Mouse (Mus musculus) embryo, embryonic 11.5 days (tissue): ENCODE results near the gene Asic1.
"Not testable (repeated sequence)": the region's sequence is repeated elsewhere in the genome, so short reads cannot be mapped to it uniquely, and the experiment has no call there.

Source experiments
- DNase-seq: peaks from one replicate; pipeline ENCODE4 v3.0.0-alpha.2; 2012; ENCODE audit warnings: low read depth, low spot score

The Asic1 gene

DNA sequence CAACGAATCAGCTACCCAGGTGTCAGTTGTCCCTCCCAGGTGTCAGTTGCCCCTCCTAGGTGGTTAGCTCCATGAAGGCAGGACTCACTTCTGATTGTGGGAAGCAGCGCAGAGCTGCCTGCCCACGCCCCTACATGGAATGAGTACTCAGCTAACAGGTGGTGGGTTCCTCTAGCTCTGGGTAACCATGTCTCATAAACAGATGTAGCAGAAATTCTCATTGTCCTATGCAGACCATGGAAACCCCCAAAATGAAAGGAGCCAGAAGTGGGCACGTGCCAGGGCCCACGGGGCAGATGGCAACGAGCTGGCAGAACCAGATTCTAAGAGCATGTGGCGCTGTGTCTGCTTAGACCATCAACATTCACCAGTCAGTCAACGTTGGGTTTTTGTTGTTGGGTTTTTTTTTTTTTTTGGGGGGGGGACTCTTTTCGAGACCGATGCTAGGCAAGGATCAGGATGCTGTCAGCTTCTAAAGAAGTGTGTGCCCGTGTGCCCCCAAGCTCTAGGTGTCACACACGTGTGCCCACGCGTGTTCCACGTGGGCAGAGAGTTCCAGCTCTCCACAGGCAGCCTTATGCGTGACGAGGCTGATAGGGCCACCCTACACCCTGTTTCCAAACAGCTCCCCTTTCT lies 6.1 kb upstream of the Asic1 start:
- DNase-seq: no peak

- no peak for DNase-seq
These were observed 5.3 kb upstream of the Asic1 start for GRCm38 (mm10) chr15:99664600-99665451.

- DNase-seq: no peak
These were observed 2.6 kb upstream of the Asic1 start for GRCm38 (mm10) chr15:99667544-99667943.

DNA sequence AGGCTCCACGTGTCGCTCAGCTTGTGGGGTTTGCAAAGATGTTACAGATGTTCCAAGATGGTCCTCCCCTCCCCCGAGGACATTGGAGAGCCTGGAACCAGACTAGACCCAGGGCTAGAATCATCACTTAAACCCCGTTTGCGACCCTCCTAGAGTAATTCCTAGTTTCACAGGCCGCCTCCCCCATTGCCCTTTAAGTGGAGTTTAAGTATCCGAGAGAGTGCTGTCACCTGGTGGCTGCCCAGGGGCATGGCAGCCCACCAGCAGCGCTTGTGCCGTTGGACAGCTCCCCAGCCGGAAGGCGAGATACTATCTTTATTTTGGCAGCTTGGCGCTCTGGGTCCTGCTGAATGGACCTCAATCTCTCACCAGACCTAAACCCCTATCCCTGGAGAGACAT lies 1.3 kb upstream of the Asic1 start:
- DNase-seq: peak; percentile 67

- no peak for DNase-seq
These were observed 776 bp upstream of the Asic1 start for GRCm38 (mm10) chr15:99669392-99669791.

- DNase-seq: no peak
These were observed 949 bp downstream of the Asic1 start for GRCm38 (mm10) chr15:99670964-99671670.

DNA sequence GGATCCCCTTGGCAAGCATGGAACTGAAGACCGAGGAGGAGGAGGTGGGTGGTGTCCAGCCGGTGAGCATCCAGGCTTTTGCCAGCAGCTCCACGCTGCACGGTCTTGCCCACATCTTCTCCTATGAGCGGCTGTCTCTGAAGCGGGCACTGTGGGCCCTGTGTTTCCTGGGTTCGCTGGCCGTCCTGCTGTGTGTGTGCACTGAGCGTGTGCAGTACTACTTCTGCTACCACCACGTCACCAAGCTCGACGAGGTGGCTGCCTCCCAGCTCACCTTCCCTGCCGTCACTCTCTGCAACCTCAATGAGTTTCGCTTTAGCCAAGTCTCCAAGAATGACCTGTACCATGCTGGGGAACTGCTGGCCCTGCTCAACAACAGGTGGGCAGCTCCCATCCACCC lies 1.6 kb downstream of the Asic1 start:
- no peak for DNase-seq

DNA sequence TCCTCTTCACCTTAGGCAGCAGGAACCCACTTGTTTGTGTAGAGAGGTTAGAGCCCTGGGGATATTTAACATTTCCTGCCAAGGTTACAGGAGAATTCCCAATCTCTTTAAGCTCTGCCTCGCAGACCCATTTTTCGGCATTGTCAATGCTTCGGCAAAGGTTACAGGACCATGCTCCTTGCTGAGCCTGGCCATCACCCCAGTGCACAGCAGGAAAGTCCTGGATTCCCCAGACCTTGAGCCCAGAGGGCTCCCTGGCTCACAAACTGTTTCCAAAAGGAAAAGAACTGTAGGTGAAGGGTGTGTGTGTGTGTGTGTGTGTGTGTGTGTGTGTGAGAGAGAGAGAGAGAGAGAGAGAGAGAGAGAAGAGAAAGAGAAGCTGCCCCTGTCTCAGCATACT lies 4.7 kb downstream of the Asic1 start:
- no peak for DNase-seq

- no peak for DNase-seq
These were observed 6.9 kb downstream of the Asic1 start for GRCm38 (mm10) chr15:99677089-99677488.

- no peak for DNase-seq
These were observed 8.1 kb downstream of the Asic1 start for GRCm38 (mm10) chr15:99678063-99678800.

DNA sequence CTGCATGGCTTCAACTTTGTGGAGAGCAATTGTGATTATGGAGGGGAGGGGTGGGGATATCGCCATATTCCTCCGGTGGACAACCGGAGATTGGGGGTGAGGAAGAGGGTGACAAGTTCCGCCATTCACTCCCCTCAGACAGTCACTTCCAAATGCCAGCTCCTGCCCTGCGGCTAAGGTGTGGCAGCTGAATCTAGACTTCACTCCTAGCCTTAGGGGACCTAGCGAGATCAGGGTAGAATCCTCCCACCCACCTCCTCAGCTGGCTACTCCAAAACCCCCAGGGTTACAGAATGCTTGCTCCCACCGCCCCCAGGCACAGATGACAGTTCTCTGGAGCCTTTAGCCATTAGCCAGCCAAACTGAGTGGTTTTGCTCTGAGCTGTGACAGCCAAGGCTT lies 8.8 kb downstream of the Asic1 start:
- DNase-seq: no peak

- DNase-seq: no peak
These were observed 12.7 kb downstream of the Asic1 start for GRCm38 (mm10) chr15:99682880-99683279.

GRCm38 (mm10) chr15:99684156-99684555 lies 14.0 kb downstream of the Asic1 start:
- no peak for DNase-seq

DNA sequence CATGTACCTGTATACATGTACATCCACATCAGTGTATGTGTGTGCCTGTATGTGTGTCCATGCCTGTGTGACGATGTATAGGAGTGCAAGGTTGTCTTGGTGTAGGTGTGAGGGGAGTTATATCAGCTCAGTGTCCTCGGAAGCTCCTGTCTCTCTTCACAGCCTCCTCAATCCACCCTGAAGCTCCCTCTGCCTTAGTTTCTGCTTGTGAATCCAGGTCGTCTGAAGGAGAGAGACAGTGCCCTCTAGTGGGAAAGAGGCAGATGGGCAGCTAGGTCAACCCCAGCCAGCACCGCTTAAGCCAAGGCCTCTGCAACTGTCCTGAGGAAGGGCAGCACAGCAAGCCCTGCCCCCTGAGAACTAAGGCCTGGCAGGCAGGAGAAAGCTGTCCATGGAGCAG lies 18.5 kb downstream of the Asic1 start:
- no peak for DNase-seq

DNA sequence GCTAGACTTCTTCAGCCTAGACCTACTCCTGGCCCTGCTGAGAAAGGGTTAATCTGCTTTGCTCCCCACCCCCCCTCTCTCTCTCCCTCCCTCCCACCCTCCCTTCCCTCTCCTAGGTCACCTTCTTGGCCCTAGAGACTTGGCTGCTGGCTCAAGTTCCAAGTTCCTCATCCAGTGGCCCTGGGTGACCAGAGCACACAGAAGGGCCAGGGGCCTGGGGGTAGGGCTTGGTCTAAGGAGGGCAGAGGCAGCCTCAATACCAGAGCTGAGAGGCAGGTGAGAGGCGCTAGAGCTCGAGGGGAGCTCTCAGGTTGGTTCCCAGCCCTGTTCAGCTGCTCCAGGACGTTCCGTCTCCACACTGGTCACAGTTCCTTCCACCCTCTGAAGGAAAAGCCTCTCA lies 20.8 kb downstream of the Asic1 start:
- no peak for DNase-seq

GRCm38 (mm10) chr15:99691976-99692375 lies 21.8 kb downstream of the Asic1 start:
- no peak for DNase-seq

DNA sequence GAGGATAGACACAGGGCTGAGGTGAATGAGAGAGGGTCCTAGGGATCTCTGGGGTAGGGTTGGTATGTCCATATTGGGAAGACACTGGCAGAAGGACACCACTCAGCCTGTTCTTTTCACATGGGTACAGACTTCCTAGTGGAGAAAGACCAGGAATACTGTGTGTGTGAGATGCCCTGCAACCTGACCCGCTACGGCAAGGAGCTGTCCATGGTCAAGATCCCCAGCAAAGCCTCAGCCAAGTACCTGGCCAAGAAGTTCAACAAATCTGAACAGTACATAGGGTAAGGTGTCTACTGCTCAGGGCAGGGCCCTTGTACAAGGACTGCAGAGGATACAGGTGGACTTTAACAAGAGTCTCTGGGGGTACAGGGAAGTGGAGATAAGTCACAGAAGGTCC lies 27.1 kb downstream of the Asic1 start:
- no peak for DNase-seq

DNA sequence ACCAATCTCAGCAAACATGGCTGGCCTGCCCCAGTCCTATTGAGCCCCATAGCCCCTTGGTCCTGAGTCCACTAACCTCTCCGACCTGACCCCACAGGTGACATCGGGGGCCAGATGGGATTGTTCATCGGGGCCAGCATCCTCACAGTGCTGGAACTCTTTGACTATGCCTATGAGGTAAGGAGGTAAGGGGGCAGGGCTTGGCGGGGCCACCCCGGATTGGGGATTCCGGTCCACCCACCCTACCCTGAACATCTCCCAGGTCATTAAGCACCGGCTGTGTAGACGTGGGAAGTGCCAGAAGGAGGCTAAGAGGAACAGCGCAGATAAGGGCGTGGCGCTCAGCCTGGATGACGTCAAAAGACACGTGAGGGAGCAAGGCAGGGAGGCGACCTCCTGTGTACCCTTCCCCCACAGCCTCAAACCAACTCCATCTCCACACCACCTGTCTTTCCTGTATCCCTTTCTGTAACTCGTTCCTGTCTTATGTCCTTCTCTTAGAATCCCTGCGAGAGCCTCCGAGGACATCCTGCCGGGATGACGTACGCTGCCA lies 28.4 kb downstream of the Asic1 start:
- DNase-seq: no peak

GRCm38 (mm10) chr15:99699715-99700114 lies 29.5 kb downstream of the Asic1 start:
- no peak for DNase-seq

DNA sequence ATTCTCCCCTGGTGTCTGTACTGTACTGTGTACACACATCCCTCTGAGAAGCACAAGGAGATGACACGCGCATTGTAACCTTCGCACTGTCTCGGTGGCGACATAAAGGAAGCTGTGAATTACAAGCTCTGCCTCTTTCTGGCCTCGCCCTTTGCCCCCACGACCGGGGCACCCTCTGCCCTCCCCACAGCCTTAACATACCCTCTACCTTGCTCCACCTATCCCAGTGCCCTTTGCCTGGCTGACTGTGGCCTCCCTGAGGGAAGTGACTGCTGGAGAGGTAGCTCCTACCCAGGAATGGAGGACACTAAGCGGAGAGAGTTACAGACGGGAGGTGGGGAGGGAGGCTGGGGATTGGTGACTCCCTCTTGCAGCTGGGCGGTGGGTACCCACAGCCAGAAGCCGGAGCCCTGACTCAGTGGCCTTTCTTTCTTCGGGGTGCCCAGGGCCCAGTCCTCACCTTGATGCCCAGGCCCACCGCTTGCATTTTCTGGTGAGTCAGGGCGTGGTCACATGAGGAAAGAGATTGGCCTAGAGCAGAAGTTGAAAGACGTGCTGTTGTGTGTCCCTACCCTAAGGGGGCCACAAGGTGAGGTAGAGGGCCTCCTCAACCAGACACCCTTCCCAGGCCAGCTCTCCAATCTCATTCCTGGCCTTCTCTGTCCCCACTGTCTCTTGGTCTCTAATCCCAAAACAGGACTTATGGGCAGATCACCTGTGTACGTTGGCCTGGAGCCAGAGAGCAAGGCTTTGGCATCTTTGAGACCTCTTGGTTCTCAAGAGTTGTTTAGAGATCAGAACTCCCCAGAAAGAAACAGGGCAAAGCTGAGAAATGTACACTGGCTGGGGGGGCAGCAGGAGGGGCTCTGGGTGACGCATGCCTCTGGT lies 30.3 kb downstream of the Asic1 start:
- no peak for DNase-seq

DNA sequence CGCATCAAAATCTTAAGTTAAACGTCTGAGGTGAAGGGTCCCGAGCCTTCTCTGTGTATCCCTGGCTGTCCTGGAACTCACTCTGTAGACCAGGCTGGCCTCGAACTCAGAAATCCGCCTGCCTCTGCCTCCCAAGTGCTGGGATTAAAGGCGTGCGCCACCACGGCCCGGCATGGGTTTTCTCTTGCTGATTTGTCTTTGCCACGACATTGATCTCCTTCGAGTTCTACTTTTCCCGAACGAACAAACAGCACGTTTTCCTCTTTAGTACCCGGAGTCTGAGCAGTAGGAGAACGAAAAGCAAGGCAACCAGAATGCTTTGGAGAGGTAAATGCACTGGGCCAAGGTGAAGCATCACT lies 31.5 kb downstream of the Asic1 start:
- not testable (repeated sequence) for DNase-seq
